Mouse (Mus musculus): ENCODE measurements around the gene Ooep. TPM values are rescaled to one million over a fixed set of nuclear protein-coding genes. Genes with fewer than 3 reads are reported as not detected.
A peak's percentile ranks its signal among the peaks of the same experiment; 100 is the strongest.
"Not testable (repeated sequence)": the region's sequence is repeated elsewhere in the genome, so short reads cannot be mapped to it uniquely, and the experiment has no call there.

Gene Ooep
- polyA plus RNA-seq, 1 experiment from 2014 or later, result 0.97 TPM

DNA sequence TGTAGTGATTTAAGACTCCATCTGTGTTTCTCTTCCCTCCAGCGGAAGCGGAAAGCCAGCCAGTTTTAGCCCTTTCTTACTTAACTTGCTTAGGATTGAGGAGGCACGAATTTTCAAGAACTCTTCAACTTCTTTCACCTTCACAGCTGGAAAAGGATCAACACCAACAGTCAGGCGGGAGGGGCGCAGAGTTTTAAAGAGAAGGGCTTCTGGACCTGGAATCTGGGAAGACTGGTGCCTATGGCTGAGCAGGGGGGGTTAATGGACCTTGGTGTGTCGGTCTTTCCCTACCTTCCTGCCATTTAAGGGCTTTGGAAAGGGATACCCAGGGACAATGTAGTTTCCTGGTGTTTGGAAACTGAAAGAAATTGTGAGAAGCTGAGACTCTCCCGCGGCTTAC is 979 bp downstream of the Ooep start:
- Histone ChIP-seq H3K36me3 (no peaks in the 10 kb centered on the region), H3K4me3 (peak overlapping the region; percentile 56), H3K9me3 (no peaks in the 10 kb centered on the region), H3K27ac (no peak overlapping the region), H3K4me1 (peaks cover 15% of the 10 kb centered on the region), H3K27me3 (ENCODE audit: insufficient read depth, poor library complexity, severe bottlenecking) (peaks cover 13% of the 10 kb centered on the region; the same call in 1 of the 2 replicates)
- WGBS, result 33% methylated on average over 8 of the region's 8 CpGs
- DNase-seq (ENCODE audit: low spot score), result no peak

DNA sequence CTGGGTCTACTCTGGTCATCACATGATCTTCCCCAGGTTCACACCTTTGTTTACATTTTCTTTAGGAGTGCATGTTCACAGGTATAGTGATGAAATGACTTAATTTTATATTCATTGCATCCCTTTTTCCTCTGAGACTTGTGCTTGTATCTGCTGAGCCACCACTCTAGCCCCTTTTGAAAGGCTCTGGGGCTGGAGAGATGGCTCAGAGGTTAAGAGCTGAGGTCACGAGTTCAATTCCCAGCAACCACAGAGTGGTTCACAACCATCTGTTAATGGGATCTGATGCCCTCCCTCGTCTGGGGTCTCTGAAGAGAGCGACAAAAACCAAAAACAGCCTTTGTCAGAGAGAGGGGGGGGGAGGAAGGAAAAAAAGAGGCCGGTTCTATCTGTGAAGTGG is 3.0 kb downstream of the Ooep start:
- H3K27ac ChIP-seq, result no peak overlapping the region
- no peak overlapping the region for H3K4me3 ChIP-seq
- H3K9me3 ChIP-seq, result no peaks in the 10 kb centered on the region
- no peaks in the 10 kb centered on the region for H3K36me3 ChIP-seq
- 63% methylated on average over 4 of the region's 4 CpGs for WGBS
- peaks cover 13% of the 10 kb centered on the region; the same call in 1 of the 2 replicates for H3K27me3 ChIP-seq (ENCODE audit: insufficient read depth, poor library complexity, severe bottlenecking)
- H3K4me1 ChIP-seq, result peaks cover 15% of the 10 kb centered on the region
- DNase-seq (ENCODE audit: low spot score), result no peak

DNA sequence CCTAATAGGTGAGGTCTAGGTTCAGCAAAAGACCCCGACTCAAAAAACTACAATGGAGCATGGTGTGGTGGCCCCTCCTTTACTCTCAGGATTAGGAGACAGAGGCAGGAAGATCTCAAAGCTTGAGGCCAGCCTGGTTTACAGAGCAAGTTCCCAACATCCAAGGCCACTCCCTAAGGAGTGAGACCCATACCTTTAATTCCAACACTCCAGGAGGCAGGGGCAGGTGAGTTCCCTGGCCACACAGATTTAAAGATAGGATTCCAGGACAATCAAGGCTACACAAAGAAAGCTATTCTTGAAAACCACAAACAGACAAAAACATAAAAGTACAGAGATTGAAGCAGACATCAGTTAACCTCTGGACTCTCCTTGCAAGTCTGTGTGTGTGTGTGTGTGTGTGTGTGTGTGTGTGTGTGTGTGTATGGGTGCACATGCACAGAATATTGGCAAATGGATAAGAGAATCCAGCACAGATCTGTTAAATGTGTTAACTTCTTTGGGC is 3.6 kb downstream of the Ooep start:
- peaks cover 15% of the 10 kb centered on the region for H3K4me1 ChIP-seq
- H3K36me3 ChIP-seq, result no peaks in the 10 kb centered on the region
- no peak overlapping the region for H3K27ac ChIP-seq
- H3K4me3 ChIP-seq, result no peak overlapping the region
- 74% methylated on average over 1 of the region's 1 CpGs for WGBS
- DNase-seq (ENCODE audit: low spot score), result no peak
- peaks cover 13% of the 10 kb centered on the region; the same call in 1 of the 2 replicates for H3K27me3 ChIP-seq (ENCODE audit: insufficient read depth, poor library complexity, severe bottlenecking)
- H3K9me3 ChIP-seq, result no peaks in the 10 kb centered on the region

DNA sequence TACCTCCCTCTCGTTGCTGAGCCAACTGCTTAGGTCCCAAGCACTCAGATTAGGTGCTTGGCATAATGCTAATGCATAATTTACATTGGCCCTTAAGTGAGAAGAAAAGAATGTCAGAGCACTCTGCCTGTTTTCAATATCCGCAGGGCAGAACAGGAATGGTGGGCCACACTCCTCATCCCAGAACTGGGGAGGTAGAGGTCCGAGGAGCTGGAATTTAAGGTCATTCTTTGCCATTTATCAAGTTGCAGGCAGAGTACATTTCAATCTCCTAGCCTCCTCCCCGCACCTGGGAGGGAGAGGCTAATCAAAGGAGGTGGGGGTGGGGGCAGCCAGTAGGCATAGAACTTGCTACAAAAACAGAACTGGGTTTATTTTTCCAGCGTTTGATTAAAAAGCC is 4.1 kb downstream of the Ooep start:
- no peak overlapping the region for H3K4me3 ChIP-seq
- peaks cover 15% of the 10 kb centered on the region for H3K4me1 ChIP-seq
- no peaks in the 10 kb centered on the region for H3K36me3 ChIP-seq
- whole genome bisulfite sequencing, result 46% methylated on average over 5 of the region's 5 CpGs
- DNase-seq (ENCODE audit: low spot score), result no peak
- no peaks in the 10 kb centered on the region for H3K9me3 ChIP-seq
- no peak overlapping the region for H3K27ac ChIP-seq
- H3K27me3 ChIP-seq (ENCODE audit: insufficient read depth, poor library complexity, severe bottlenecking), result peaks cover 13% of the 10 kb centered on the region; the same call in 1 of the 2 replicates

DNA sequence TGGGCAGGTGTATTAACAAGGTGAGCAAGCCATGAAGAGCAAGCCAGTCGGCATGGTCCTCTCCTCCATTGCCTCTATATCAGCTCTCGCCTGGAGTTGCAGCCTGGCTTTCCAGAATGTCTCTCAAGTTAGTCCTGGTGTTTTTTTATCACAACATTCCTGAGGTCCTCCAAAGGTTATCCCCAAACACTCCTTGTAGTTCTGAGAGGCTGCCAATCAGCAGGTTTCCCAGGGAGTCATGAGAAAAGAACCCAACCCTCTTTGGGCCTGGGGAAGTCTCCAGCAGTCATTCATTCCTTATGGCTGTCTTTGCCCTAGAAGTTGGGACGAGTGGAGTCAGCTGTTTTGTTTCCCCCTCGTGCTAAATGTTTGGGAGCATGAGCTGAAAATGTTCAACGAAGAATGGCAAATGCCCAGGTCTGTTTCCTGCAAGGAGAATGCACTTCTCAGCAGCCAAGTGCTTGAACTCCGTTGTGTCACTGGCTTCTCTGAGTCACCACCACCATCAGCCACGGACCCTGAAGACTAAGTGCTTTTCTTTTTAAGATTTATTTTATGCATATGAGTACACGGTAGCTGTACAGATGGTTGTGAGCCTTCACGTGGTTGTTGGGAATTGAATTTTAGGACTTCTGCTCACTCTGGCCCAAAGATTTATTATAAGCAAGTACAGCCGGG is 5.6 kb downstream of the Ooep start:
- H3K4me3 ChIP-seq, result no peak overlapping the region
- H3K27me3 ChIP-seq (ENCODE audit: insufficient read depth, poor library complexity, severe bottlenecking), result peaks cover 10% of the 10 kb centered on the region; the same call in 1 of the 2 replicates
- DNase-seq (ENCODE audit: low spot score), result no peak
- H3K4me1 ChIP-seq, result peaks cover 9% of the 10 kb centered on the region
- 61% methylated on average over 10 of the region's 10 CpGs for WGBS
- no peaks in the 10 kb centered on the region for H3K9me3 ChIP-seq
- no peak overlapping the region for H3K27ac ChIP-seq
- no peaks in the 10 kb centered on the region for H3K36me3 ChIP-seq

DNA sequence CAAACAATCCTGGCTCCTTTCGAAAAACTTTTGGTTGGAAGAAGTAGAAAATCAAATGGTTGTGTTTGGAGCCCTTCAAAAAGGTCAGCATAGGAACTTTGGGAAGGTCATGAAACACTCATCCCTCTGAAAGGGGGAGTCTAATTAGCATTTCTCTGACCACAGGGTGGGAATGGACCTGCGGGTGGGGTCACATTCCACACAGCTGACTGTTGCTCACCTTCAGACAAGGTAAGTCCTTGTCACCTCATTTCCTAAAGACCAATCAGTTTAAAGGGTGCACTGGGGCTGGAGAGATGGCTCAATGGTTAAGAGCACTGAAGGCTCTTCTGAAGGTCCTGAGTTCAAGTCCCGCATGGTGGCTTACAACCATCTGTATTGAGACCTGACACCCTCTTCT is 7.1 kb downstream of the Ooep start:
- Histone ChIP-seq H3K36me3 (no peaks in the 10 kb centered on the region), H3K4me1 (peaks cover 5% of the 10 kb centered on the region; the same call in 1 of the 2 replicates), H3K9me3 (no peaks in the 10 kb centered on the region), H3K4me3 (no peak overlapping the region), H3K27ac (no peak overlapping the region), H3K27me3 (ENCODE audit: insufficient read depth, poor library complexity, severe bottlenecking) (peaks cover under 1% of the 10 kb centered on the region; the same call in 1 of the 2 replicates)
- DNase-seq (ENCODE audit: low spot score), result no peak
- WGBS, result 91% methylated on average over 3 of the region's 3 CpGs

DNA sequence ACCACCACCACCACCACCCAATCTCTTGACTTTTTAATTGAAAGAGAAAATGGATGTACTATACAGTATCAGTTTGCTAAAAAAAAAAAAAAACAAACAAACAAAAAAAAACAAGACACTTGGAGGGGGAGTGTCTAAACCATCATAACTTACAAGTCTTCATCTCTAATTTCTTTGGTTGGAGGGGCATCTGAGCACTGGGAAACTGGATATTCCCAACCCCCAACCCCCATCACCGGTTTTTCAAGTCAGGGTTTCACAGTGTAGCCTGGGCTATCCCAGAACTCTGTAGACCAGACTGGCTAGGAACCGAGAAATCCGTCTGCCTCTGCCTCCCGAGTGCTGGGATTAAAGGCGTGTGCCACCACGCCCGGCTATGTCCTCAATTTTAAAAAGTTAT is 8.7 kb downstream of the Ooep start:
- 83% methylated on average over 7 of the region's 7 CpGs for WGBS
- H3K36me3 ChIP-seq, result no peaks in the 10 kb centered on the region
- no peak overlapping the region for H3K4me3 ChIP-seq
- DNase-seq (ENCODE audit: low spot score), result no peak
- peaks cover 5% of the 10 kb centered on the region; the same call in 1 of the 2 replicates for H3K4me1 ChIP-seq
- H3K9me3 ChIP-seq, result no peaks in the 10 kb centered on the region
- H3K27ac ChIP-seq, result no peak overlapping the region
- H3K27me3 ChIP-seq (ENCODE audit: insufficient read depth, poor library complexity, severe bottlenecking), result no peaks in the 10 kb centered on the region

DNA sequence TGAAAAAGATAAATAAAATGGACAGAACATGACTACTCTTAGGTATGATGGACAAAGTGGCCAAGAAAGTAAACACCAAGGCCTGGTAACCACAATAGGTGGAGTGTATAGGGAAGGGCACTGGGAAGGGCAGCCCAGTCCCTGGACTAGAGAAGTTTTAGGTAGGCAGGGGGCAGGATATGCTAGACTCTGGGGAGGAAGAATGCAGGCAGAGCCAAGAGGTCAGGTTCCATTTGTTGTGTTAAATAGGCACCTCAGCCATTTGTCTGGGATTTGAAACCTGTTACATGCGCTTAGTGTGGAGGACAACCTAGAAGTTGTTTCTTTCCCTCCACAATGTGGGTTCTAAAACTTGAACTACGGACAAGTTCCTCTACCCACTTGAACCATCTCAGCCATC is 9.2 kb downstream of the Ooep start:
- Histone ChIP-seq H3K36me3 (no peaks in the 10 kb centered on the region), H3K4me1 (peaks cover 5% of the 10 kb centered on the region; the same call in 1 of the 2 replicates), H3K9me3 (no peaks in the 10 kb centered on the region), H3K4me3 (no peak overlapping the region), H3K27me3 (ENCODE audit: insufficient read depth, poor library complexity, severe bottlenecking) (no peaks in the 10 kb centered on the region), H3K27ac (no peak overlapping the region)
- 84% methylated on average over 2 of the region's 2 CpGs for WGBS
- DNase-seq (ENCODE audit: low spot score), result no peak

DNA sequence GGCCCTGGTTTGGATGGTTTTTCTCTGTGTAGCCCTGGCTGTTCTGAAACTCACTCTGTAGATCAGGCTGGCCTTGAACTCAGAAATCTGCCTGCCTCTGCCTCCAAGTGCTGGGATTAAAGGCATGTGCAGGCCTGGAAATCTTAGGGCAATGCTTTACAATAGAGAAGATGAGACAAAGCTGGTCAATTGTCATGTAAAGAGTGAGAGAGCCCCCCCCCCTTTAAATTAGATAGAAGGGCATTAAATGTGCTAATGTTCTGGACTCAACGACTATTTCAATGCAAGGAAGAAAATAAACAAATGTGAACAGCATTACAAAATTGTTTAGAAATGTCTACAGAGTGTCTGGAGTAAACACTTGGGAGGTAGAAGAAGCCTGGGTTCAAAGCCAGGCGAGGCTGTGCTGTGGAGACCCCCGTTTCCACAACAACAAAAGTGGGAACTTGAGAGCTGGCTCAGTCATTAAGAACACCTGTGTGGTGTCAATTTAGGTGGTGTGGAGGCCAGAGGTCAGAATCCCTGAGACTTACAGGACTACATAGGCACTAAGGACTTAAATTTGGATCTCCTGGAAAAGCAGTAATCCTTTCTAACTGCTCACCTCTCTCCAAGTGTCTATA is 9.7 kb downstream of the Ooep start:
- 80% methylated on average over 3 of the region's 3 CpGs for WGBS
- Histone ChIP-seq H3K27ac (no peak overlapping the region), H3K27me3 (ENCODE audit: insufficient read depth, poor library complexity, severe bottlenecking) (no peaks in the 10 kb centered on the region), H3K36me3 (no peaks in the 10 kb centered on the region), H3K4me3 (no peak overlapping the region), H3K9me3 (no peaks in the 10 kb centered on the region), H3K4me1 (peaks cover 5% of the 10 kb centered on the region; the same call in 1 of the 2 replicates)
- no peak for DNase-seq (ENCODE audit: low spot score)

DNA sequence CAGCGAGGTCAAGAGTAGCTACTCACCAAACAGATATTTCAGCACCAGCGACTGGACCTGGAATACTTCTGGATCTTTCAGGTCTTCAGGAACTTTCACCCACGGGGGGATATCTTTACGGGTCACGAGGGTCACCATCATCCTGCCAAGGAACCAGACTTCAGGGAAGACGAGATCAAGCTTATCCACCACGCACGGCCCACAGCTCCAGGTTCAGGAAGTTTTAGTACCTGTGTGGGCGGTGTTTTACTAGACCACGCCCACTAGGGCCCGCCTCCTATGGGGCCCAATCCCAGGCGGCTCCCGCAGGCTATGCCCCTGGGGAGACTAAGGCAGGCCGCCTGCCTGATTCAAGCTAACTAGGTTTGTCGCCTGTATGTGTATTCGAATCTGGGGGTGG is 10.6 kb downstream of the Ooep start, which contains the start of gene Dppa5a:
Gene Dppa5a (minus strand): TSS at position 219 of the 400 bp plus-strand sequence.
- not testable (repeated sequence) for H3K9me3 ChIP-seq; H3K27me3 ChIP-seq (ENCODE audit: insufficient read depth, poor library complexity, severe bottlenecking); H3K4me1 ChIP-seq; H3K4me3 ChIP-seq; DNase-seq (ENCODE audit: low spot score); H3K27ac ChIP-seq; H3K36me3 ChIP-seq
- WGBS, result 86% methylated on average over 16 of the region's 16 CpGs

DNA sequence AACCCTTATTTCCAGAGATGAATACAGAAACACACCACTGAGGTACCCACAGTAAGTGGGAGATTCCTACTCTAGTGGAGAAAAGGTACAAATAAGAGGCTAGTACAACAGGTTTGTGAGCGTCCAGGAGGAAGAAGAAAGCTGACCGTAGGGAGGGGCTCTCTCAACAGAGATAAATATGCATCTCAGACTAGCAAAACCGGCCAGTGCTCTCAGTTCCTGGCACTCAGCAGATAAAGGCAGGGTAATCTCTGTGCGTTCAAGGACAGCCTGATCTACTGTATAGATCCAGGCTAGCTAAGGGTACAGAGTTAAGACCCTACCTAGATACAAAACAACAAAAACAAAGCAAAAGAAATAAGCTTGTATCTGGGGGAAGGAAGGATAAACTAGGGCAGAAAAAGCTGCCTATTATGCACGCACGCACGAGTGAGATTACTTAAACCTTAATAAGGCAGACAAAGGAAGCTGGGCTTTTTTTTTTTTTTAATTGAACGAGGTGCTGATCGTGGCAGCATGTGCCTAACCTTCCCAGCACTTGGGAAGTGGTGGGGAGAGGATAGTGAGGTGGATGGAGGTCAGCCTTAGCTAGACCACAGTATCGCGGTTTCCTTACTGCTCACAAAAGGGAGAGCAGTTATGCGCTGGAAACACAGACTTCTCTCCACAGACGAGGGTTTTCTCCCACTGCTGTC is 12.5 kb downstream of the Ooep start:
- Histone ChIP-seq H3K27ac (no peak overlapping the region), H3K4me1 (no peaks in the 10 kb centered on the region), H3K9me3 (no peaks in the 10 kb centered on the region), H3K36me3 (no peaks in the 10 kb centered on the region), H3K4me3 (no peak overlapping the region), H3K27me3 (ENCODE audit: insufficient read depth, poor library complexity, severe bottlenecking) (no peaks in the 10 kb centered on the region)
- no peak for DNase-seq (ENCODE audit: low spot score)
- WGBS, result 52% methylated on average over 13 of the region's 13 CpGs

DNA sequence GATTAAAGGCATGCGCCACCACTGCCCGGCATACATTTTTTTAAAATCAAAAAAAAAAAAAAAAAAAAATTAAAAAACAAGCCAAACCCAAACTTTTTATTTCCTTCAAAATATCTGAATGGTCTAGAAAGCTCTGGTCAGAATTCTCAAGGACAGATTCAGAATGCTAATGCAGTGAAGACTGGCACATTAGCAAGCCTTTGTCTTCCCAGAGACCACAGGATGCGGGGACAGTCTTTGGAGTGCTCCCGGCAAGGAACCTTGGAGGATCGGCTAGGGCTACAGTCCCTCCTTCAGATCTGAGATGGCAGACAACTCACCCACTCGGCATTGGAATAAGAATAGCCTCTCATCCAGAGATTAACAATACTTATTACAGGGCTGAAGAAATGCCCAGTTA is 13.8 kb downstream of the Ooep start:
- no peaks in the 10 kb centered on the region for H3K36me3 ChIP-seq
- no peaks in the 10 kb centered on the region for H3K4me1 ChIP-seq
- no peak for DNase-seq (ENCODE audit: low spot score)
- 88% methylated on average over 6 of the region's 6 CpGs for WGBS
- H3K27me3 ChIP-seq (ENCODE audit: insufficient read depth, poor library complexity, severe bottlenecking), result no peaks in the 10 kb centered on the region
- H3K27ac ChIP-seq, result no peak overlapping the region
- no peaks in the 10 kb centered on the region for H3K9me3 ChIP-seq
- no peak overlapping the region for H3K4me3 ChIP-seq

DNA sequence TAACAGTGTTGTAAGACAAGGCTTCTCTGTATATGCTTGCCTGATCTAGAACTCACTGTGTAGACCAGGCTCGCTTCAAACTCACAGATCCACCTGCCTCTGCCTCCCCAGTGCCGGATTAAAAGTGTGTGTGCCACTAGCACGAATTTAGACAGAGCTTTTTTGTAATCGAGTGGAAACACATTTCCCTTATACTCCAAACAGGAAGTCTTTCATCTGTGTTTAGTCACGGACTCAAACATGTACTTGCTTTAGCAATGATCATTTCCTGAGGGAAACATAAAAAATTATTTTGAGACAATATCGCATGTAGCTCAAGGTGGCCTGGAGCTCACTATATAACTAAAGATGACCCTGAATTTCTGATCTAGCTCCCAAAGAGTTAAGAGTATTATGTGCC is 15.2 kb downstream of the Ooep start:
- H3K27ac ChIP-seq, result no peak overlapping the region
- H3K36me3 ChIP-seq, result no peaks in the 10 kb centered on the region
- no peaks in the 10 kb centered on the region for H3K9me3 ChIP-seq
- no peak overlapping the region for H3K4me3 ChIP-seq
- no peaks in the 10 kb centered on the region for H3K4me1 ChIP-seq
- H3K27me3 ChIP-seq (ENCODE audit: insufficient read depth, poor library complexity, severe bottlenecking), result no peaks in the 10 kb centered on the region
- WGBS, result 72% methylated on average over 6 of the region's 6 CpGs
- DNase-seq (ENCODE audit: low spot score), result no peak
